Mouse (Mus musculus): ENCODE results near the gene Sirpb1b.

GRCm38 (mm10) chr3:15583452-15583851 lies 8.6 kb upstream of the Sirpb1b start:
- TF ChIP-seq CTCF (IDR thresholded peaks at IDR 0.05; ENCODE audit: control insufficient read depth, insufficient read depth, low read length) (no peak), POLR2A (IDR thresholded peaks at IDR 0.05; ENCODE audit: borderline replicate concordance, control insufficient read depth, low read depth, low read length) (no peak)
